Mouse (Mus musculus) E14TG2a.4 (cell line): ENCODE results near the gene Chrm1.

ENCODE experiments used
- CTCF ChIP-seq: conservative IDR thresholded peaks from 2 replicates; pipeline ENCODE4 v1.5.1; 2014; ENCODE audit warnings: low read length
- NANOG ChIP-seq: IDR thresholded peaks from 2 replicates; pipeline ENCODE4 v1.6.1; 2014; ENCODE audit warnings: borderline replicate concordance, low read length, mixed read lengths

DNA sequence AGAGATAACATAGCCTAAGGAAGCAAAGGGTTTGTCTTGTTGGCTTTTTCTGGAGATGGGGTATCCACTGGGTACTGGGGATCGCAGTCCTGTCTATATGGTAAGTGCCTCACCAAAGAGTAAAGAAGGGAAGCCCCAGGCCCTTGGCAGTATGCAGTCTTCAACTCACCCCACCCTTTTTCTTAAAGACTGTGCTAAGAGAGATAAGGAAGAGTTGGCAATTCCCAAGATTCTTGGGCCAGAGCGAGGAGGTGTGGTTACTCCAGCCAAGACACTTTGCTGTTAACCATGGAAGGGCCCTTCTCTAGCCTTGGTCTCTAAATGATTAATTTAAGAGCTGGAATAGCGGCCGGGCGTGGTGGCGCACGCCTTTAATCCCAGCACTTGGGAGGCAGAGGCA is 43.3 kb downstream of the Chrm1 start:
- TF ChIP-seq CTCF (no peak), NANOG (no peak)
